30 mouse cellular contexts compared by ENCODE assay signal in the genomic region with DNA sequence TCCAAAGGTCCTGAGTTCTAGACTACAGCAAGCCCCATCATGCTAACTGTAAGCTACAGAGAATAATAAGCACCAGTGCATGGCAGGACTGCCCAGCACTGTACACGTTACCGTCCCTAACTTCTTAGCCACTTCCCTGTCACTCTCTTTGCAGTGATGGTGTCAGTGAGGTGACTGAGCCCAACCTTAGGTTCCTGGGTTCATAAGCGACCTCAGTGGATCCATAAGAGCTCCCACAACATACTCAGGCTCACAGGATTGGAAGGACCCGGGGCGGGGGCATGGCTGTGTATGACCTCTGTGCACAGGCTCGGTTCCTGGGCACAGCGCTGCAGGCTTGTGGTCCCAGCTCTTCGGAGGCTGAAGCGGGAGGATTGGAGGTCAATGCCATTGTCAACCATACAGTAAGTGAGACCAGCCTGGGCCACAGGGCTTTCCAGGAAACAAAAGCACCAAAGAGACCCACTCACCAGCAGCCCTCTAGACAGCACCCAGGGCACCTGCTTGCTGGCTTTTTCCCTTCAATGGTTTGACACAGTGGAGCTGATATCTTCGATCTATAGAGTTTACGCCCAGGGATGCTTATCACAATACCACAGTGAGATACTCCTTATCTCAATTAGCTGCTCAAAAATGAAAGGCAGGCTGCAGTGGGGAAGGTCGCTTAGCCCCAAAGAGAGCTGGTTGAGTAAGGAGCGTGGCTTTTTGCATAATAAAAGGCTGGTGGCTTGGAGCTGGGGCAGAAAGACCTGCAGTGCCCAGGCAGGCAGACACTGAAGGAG. TPM values are rescaled to one million over a fixed set of nuclear protein-coding genes. Genes with fewer than 3 reads are reported as not detected.
DNase-seq lines count a peak whose midpoint lies in the region; ATAC-seq lines count a peak whose summit lies in the region.
"Had no signal": no experiment of that assay in that cellular context is flagged by ENCODE, and none has a peak within 500 bp of the region (broad histone marks: within the 10 kb centered on the region; RNA-seq: fewer than 3 reads in every experiment).

No protein-coding gene starts in this region.

- H3K4me3 ChIP-seq in heart, embryonic 12.5 days, result no peak overlapping the region
- no peak overlapping the region for H3K4me3 ChIP-seq in midbrain, embryonic 11.5 days (ENCODE audit: low read depth, low read length)
- H3K4me3 ChIP-seq in midbrain, embryonic 14.5 days (replicated peaks; ENCODE audit: low read depth, low read length), result no peak overlapping the region
- H3K4me3 ChIP-seq: embryonic facial prominence, embryonic 10.5 days; embryonic facial prominence, embryonic 15.5 days; forebrain, embryonic 12.5 days; heart, embryonic 15.5 days; hindbrain, embryonic 12.5 days; intestine, embryonic 15.5 days; layer of hippocampus, adult 2 months; left cerebral cortex, adult 2 months; limb, embryonic 13.5 days; midbrain, embryonic 10.5 days; stomach, embryonic 15.5 days had no signal

- H3K27me3 ChIP-seq in heart, embryonic 12.5 days (replicated peaks), result no peaks in the 10 kb centered on the region
- no peaks in the 10 kb centered on the region for H3K27me3 ChIP-seq in midbrain, embryonic 11.5 days (ENCODE audit: control insufficient read depth, insufficient read depth, low read length)
- H3K27me3 ChIP-seq in midbrain, embryonic 14.5 days (ENCODE audit: control insufficient read depth, insufficient read depth, low read length), result no peaks in the 10 kb centered on the region
- H3K27me3 ChIP-seq: embryonic facial prominence, embryonic 15.5 days; forebrain, embryonic 12.5 days; heart, embryonic 15.5 days; hindbrain, embryonic 12.5 days; intestine, embryonic 15.5 days; limb, embryonic 13.5 days; stomach, embryonic 15.5 days had no signal

- 0 out of 2 replicates have a peak overlapping the region, but pooled peaks have one; percentile 10 for H3K9ac ChIP-seq in heart, embryonic 12.5 days
- H3K9ac ChIP-seq in midbrain, embryonic 11.5 days (ENCODE audit: low read length), result no peak overlapping the region
- H3K9ac ChIP-seq in midbrain, embryonic 14.5 days (replicated peaks; ENCODE audit: low read length), result no peak overlapping the region
- H3K9ac ChIP-seq: embryonic facial prominence, embryonic 15.5 days; forebrain, embryonic 12.5 days; forebrain, postnatal 0 days; heart, embryonic 15.5 days; hindbrain, embryonic 12.5 days; intestine, embryonic 15.5 days; limb, embryonic 13.5 days; stomach, embryonic 15.5 days had no signal

- H3K27ac ChIP-seq in heart, embryonic 12.5 days (ENCODE audit: poor library complexity, severe bottlenecking), result no peak overlapping the region
- no peak overlapping the region; the same call in 1 of the 2 replicates for H3K27ac ChIP-seq in midbrain, embryonic 11.5 days (ENCODE audit: low read depth, low read length)
- no peak overlapping the region for H3K27ac ChIP-seq in midbrain, embryonic 14.5 days (replicated peaks; ENCODE audit: low read depth, low read length)
- H3K27ac ChIP-seq: embryonic facial prominence, embryonic 10.5 days; embryonic facial prominence, embryonic 15.5 days; forebrain, embryonic 12.5 days; heart, embryonic 15.5 days; hindbrain, embryonic 12.5 days; hindbrain, postnatal 0 days; intestine, embryonic 15.5 days; layer of hippocampus, adult 2 months; left cerebral cortex, adult 2 months; limb, embryonic 13.5 days; midbrain, embryonic 10.5 days; stomach, embryonic 15.5 days had no signal

- H3K4me1 ChIP-seq in heart, embryonic 12.5 days (replicated peaks), result peaks cover 17% of the 10 kb centered on the region
- H3K4me1 ChIP-seq in midbrain, embryonic 11.5 days (ENCODE audit: control insufficient read depth, insufficient read depth, low read length), result no peaks in the 10 kb centered on the region
- no peaks in the 10 kb centered on the region for H3K4me1 ChIP-seq in midbrain, embryonic 14.5 days (ENCODE audit: control insufficient read depth, insufficient read depth, low read length)
- H3K4me1 ChIP-seq: embryonic facial prominence, embryonic 15.5 days; forebrain, embryonic 12.5 days; heart, embryonic 15.5 days; intestine, embryonic 15.5 days; midbrain, embryonic 10.5 days had no signal

- ATAC-seq in heart, embryonic 12.5 days (ENCODE audit: insufficient number of reproducible peaks, low FRiP score), result no peak
- ATAC-seq in midbrain, embryonic 11.5 days (ENCODE audit: low FRiP score), result no peak
- ATAC-seq in midbrain, embryonic 14.5 days (ENCODE audit: low FRiP score, low TSS enrichment), result no peak
- peak; percentile 24 for ATAC-seq in granulocyte monocyte progenitor cell, adult 5-6 weeks (replicated peaks; ENCODE audit: poor library complexity, severe bottlenecking)
- ATAC-seq: activated CD4-positive, CD25-positive, alpha-beta regulatory T cell, adult 4 months; CD4-positive, CD25-positive, alpha-beta regulatory T cell, adult 4 months; forebrain, postnatal 0 days; hindbrain, postnatal 0 days; intestine, embryonic 15.5 days had no signal

- DNase-seq in heart, postnatal 10 days, result no peak
- DNase-seq in midbrain, embryonic 11.5 days (ENCODE audit: low spot score, missing footprints), result peak; percentile 10
- no peak for DNase-seq in midbrain, embryonic 14.5 days
- no peak for DNase-seq in lung, postnatal 14 days
- DNase-seq in adrenal gland, postnatal 10 days, result no peak
- DNase-seq: adrenal gland, adult 2 months; cerebellum, adult 2 months; cerebellum, postnatal 14 days; forebrain, postnatal 0 days; gastrocnemius, postnatal 10 days; heart, postnatal 36 days; kidney, postnatal 36 days; lung, postnatal 4 days; right cerebral cortex, postnatal 25 days had no signal

- H3K9me3 ChIP-seq in heart, embryonic 12.5 days (replicated peaks), result no peaks in the 10 kb centered on the region
- H3K9me3 ChIP-seq in midbrain, embryonic 11.5 days (ENCODE audit: control insufficient read depth, low read length), result no peaks in the 10 kb centered on the region
- H3K9me3 ChIP-seq in midbrain, embryonic 14.5 days (ENCODE audit: control insufficient read depth, low read length), result no peaks in the 10 kb centered on the region
- H3K9me3 ChIP-seq: embryonic facial prominence, embryonic 10.5 days; embryonic facial prominence, embryonic 15.5 days; forebrain, embryonic 12.5 days; heart, embryonic 15.5 days; hindbrain, embryonic 12.5 days; intestine, embryonic 15.5 days; limb, embryonic 13.5 days; midbrain, embryonic 10.5 days; stomach, embryonic 15.5 days had no signal

- H3K4me2 ChIP-seq in heart, embryonic 12.5 days, result no peak overlapping the region
- H3K4me2 ChIP-seq in midbrain, embryonic 11.5 days, result no peak overlapping the region
- H3K4me2 ChIP-seq in midbrain, embryonic 14.5 days (ENCODE audit: low read length), result no peak overlapping the region
- H3K4me2 ChIP-seq: embryonic facial prominence, embryonic 15.5 days; forebrain, embryonic 12.5 days; heart, embryonic 15.5 days; hindbrain, embryonic 12.5 days; intestine, embryonic 15.5 days; limb, embryonic 13.5 days; stomach, embryonic 15.5 days had no signal

- intact Hi-C loops in heart, postnatal 10 days (cut with DNase I), result no loop called here

- WGBS in heart, embryonic 12.5 days, result 78% methylated on average over 13 of the region's 13 CpGs
- WGBS in midbrain, embryonic 11.5 days, result 85% methylated on average over 13 of the region's 13 CpGs
- WGBS in midbrain, embryonic 14.5 days, result 78% methylated on average over 13 of the region's 13 CpGs

- H3K36me3 ChIP-seq in heart, embryonic 12.5 days, result peaks cover 44% of the 10 kb centered on the region
- peaks cover 6% of the 10 kb centered on the region; the same call in 1 of the 2 replicates for H3K36me3 ChIP-seq in midbrain, embryonic 11.5 days (ENCODE audit: control insufficient read depth, insufficient read depth, low read length)
- peaks cover 56% of the 10 kb centered on the region for H3K36me3 ChIP-seq in midbrain, embryonic 14.5 days (ENCODE audit: control insufficient read depth, insufficient read depth, low read length)

RNA-seq across cellular contexts. Expression of a gene that starts 7.8 kb away (rescaled TPM):
- 13.0 and 14.5 TPM in 2 replicates for polyA plus RNA-seq in heart, embryonic 12.5 days (2016; fragmentation: Nextera tagmentation; extraction: Ambion mirVana)
- total RNA-seq in heart, postnatal 10 days (2021), result 1 to 10 TPM; 7.4 to 8.5 TPM
- 21.4 TPM in 2 replicates for polyA plus RNA-seq in midbrain, embryonic 11.5 days (2014; fragmentation: Nextera tagmentation; extraction: Ambion mirVana)
- polyA plus RNA-seq in midbrain, embryonic 14.5 days (2014; fragmentation: Nextera tagmentation; extraction: Ambion mirVana), result 22.5 and 26.5 TPM in 2 replicates
- total RNA-seq in granulocyte monocyte progenitor cell, adult 5-6 weeks (2014; fragmentation: Nextera tagmentation), result 6.1 and 12.7 TPM in 2 replicates
- total RNA-seq in granulocyte monocyte progenitor cell, adult 5-6 weeks (2017), result 14.4 and 18.9 TPM in 2 replicates
- 10 to 100 TPM; 10.5 to 14.4 TPM for total RNA-seq in adrenal gland, postnatal 10 days (2021)

RNA-seq across cellular contexts. Expression of a gene that starts 27.8 kb away (rescaled TPM):
- polyA plus RNA-seq in heart, embryonic 12.5 days (2016; fragmentation: Nextera tagmentation; extraction: Ambion mirVana), result 55.7 and 57.4 TPM in 2 replicates
- total RNA-seq in heart, postnatal 10 days (2021), result 10 to 100 TPM; 48.4 to 51.8 TPM
- 67.5 and 74.3 TPM in 2 replicates for polyA plus RNA-seq in midbrain, embryonic 11.5 days (2014; fragmentation: Nextera tagmentation; extraction: Ambion mirVana)
- 49.0 and 57.3 TPM in 2 replicates for polyA plus RNA-seq in midbrain, embryonic 14.5 days (2014; fragmentation: Nextera tagmentation; extraction: Ambion mirVana)
- total RNA-seq in granulocyte monocyte progenitor cell, adult 5-6 weeks (2014; fragmentation: Nextera tagmentation), result 43.0 and 62.0 TPM in 2 replicates
- 45.3 and 47.9 TPM in 2 replicates for total RNA-seq in granulocyte monocyte progenitor cell, adult 5-6 weeks (2017)
- total RNA-seq in adrenal gland, postnatal 10 days (2021), result 10 to 100 TPM; 41.1 to 46.2 TPM

RNA-seq across cellular contexts. Expression of a gene that starts 54.2 kb away (rescaled TPM):
- polyA plus RNA-seq in heart, embryonic 12.5 days (2016; fragmentation: Nextera tagmentation; extraction: Ambion mirVana), result 62.4 and 72.0 TPM in 2 replicates
- 10 to 100 TPM; 14.5 to 14.7 TPM for total RNA-seq in heart, postnatal 10 days (2021)
- polyA plus RNA-seq in midbrain, embryonic 11.5 days (2014; fragmentation: Nextera tagmentation; extraction: Ambion mirVana), result 95.1 and 99.0 TPM in 2 replicates
- polyA plus RNA-seq in midbrain, embryonic 14.5 days (2014; fragmentation: Nextera tagmentation; extraction: Ambion mirVana), result 29.0 and 45.2 TPM in 2 replicates
- 76.8 and 93.4 TPM in 2 replicates for total RNA-seq in granulocyte monocyte progenitor cell, adult 5-6 weeks (2014; fragmentation: Nextera tagmentation)
- total RNA-seq in granulocyte monocyte progenitor cell, adult 5-6 weeks (2017), result 153 and 182 TPM in 2 replicates
- 10 to 100 TPM; 14.4 to 16.8 TPM for total RNA-seq in adrenal gland, postnatal 10 days (2021)

Comparison
In these comparisons a context has a peak if more than half of its experiments do, and no peak if none do; other contexts are left out.
1. RNA of a gene that starts 54.2 kb away (total RNA-seq): 76.8 to 182 TPM in granulocyte monocyte progenitor cell, adult 5-6 weeks; 14.4 to 16.8 TPM in adrenal gland, postnatal 10 days and 14.5 to 14.7 TPM in heart, postnatal 10 days; every median in the first group is over 4 times any median in the second.